Mouse (Mus musculus) liver, embryonic 14.5 days (tissue): ENCODE measurements at regions not wholly inside any gene's neighbourhood (a gene's known extent, or its start where the extent isn't known, plus 50 kb on each side); places are given as distances from the start of the nearest gene placed in this dataset.

ENCODE experiments used
- CTCF ChIP-seq: IDR thresholded peaks from 2 replicates; pipeline ENCODE4 v1.5.1; 2016; ENCODE audit warnings: antibody characterized with exemption, low read depth, control low read depth
- EP300 ChIP-seq: IDR thresholded peaks from 2 replicates; pipeline ENCODE4 v1.6.1; 2016; ENCODE audit warnings: antibody characterized with exemption, low read depth

- no peak for TF ChIP-seq EP300
- TF ChIP-seq CTCF: no peak
These were observed 490.3 kb upstream of the Camk1g start for GRCm38 (mm10) chr1:193860354-193860753.
